Mouse (Mus musculus): ENCODE results near the gene Ffar1. TPM values are rescaled to one million over a fixed set of nuclear protein-coding genes. Genes with fewer than 3 reads are reported as not detected.

The Ffar1 gene
- polyA plus RNA-seq, 1 experiment from 2014 or later: not detected

DNA sequence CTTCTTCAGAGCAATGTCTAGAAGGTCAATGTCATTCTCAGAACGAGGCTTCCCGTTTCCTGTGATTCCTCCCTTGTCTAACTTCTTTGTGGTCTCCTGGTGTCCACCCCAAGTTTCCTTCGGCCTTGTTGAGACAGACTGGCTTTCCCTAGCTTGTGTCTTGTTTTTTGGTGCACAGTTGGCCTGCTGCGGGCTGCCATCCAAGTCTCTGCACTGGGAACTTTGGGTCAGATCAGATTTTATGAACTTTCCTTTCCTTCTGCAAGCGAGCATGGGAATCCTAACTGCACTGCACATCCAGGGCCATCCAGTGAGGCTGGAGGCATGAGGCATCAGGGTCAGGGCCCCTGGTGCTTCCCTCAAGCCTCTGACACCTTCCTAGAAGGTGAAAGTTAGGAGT lies 39.8 kb downstream of the Ffar1 start:
- H3K4me1 ChIP-seq: no peaks in the 10 kb centered on the region
- H3K4me2 ChIP-seq: no peak overlapping the region
- 72% methylated on average over 5 of the region's 5 CpGs for WGBS
- H3K36me3 ChIP-seq (replicated peaks): no peaks in the 10 kb centered on the region
- H3K27ac ChIP-seq: no peak overlapping the region
- H3K27me3 ChIP-seq: no peaks in the 10 kb centered on the region
- H3K4me3 ChIP-seq (replicated peaks): no peak overlapping the region
- H3K9ac ChIP-seq: no peak overlapping the region
- H3K9me3 ChIP-seq: no peaks in the 10 kb centered on the region
- ATAC-seq (ENCODE audit: low FRiP score): no peak

DNA sequence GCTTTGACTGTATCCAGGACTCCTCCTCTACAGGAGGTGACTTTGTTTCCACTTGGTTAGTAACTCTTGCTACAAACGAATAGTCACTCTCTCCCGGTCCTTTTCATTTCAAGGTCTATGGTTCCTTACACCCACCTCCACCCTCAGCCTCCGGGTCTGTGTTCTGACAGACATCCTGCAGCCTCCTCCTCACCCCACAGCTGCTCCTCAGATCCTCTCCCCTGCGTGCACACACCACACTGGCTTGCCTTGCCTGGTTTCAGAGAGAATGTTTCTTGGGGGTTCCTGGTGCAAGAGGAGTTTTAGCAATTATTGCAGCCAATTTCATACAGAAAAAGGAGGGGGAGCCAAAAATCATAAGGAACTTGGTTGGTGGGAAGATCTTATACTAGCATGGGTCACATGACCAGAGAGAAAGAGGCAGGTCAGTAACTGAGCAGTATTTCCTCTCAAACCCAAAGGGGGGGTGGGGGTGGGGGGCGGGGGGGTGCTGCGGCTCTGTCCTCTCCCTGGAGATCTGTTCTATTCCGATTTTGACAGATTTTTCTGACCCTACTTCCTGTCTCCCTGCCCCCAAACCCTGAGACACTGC lies 40.4 kb downstream of the Ffar1 start:
- Histone ChIP-seq H3K4me2 (no peak overlapping the region), H3K4me3 (replicated peaks) (no peak overlapping the region), H3K27me3 (no peaks in the 10 kb centered on the region), H3K4me1 (no peaks in the 10 kb centered on the region), H3K9me3 (no peaks in the 10 kb centered on the region), H3K27ac (no peak overlapping the region), H3K36me3 (replicated peaks) (no peaks in the 10 kb centered on the region), H3K9ac (no peak overlapping the region)
- 71% methylated on average over 7 of the region's 7 CpGs for WGBS
- no peak for ATAC-seq (ENCODE audit: low FRiP score)

DNA sequence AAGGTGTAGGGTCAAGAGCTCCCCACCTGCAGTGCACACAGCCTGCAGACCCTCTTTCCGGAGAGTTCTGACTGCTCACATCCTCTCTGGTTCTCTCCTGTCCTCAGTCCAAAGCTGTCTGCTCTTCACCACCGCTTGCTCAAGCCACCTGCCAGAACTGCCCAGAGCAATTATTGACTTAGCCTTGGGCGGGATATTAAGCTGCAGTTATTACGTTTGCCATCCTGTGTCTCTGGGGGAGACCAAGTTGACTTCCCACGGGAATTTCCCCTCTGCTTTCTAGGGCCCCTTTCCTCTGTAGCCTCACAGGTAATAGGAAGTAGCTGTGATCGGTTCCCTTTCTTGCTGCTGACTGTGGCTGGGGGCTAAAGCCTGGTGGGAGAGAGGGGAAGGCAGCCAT lies 41.2 kb downstream of the Ffar1 start:
- H3K4me3 ChIP-seq (replicated peaks): no peak overlapping the region
- ATAC-seq (ENCODE audit: low FRiP score): no peak
- no peak overlapping the region for H3K9ac ChIP-seq
- H3K27ac ChIP-seq: no peak overlapping the region
- no peaks in the 10 kb centered on the region for H3K36me3 ChIP-seq (replicated peaks)
- no peaks in the 10 kb centered on the region for H3K27me3 ChIP-seq
- H3K4me2 ChIP-seq: no peak overlapping the region
- WGBS: 80% methylated on average over 6 of the region's 6 CpGs
- no peaks in the 10 kb centered on the region for H3K9me3 ChIP-seq
- no peaks in the 10 kb centered on the region for H3K4me1 ChIP-seq

DNA sequence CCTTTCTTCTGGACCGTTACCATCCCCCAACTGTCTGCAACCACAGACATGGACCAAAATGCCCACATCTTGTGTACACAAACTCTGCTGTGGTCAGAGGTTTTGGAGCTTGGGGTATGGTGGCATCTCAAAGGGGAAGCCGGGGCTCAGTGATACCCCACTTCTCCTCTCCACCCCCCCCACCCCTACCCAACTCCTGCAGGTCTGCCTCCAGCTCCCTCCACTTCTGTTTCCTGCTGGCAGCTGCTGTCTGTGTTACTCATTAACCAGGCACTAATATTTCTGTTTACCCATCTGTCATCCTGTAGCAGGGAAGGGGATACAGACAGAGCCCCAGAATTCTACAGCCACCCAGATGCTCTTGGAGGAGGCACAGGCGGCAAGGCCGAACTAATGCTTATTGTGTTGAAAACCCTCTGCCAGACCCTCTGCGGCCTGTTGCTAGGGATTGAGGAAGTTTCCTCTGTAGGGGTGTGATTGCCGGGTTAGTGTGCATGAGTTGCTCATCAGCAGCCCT lies 49.0 kb downstream of the Ffar1 start:
- WGBS: 72% methylated on average over 6 of the region's 6 CpGs
- H3K9ac ChIP-seq: no peak overlapping the region
- H3K4me2 ChIP-seq: no peak overlapping the region
- H3K36me3 ChIP-seq (replicated peaks): no peaks in the 10 kb centered on the region
- H3K4me1 ChIP-seq: no peaks in the 10 kb centered on the region
- H3K27ac ChIP-seq: no peak overlapping the region
- no peaks in the 10 kb centered on the region for H3K9me3 ChIP-seq
- no peaks in the 10 kb centered on the region for H3K27me3 ChIP-seq
- H3K4me3 ChIP-seq (replicated peaks): no peak overlapping the region
- no peak for ATAC-seq (ENCODE audit: low FRiP score)

DNA sequence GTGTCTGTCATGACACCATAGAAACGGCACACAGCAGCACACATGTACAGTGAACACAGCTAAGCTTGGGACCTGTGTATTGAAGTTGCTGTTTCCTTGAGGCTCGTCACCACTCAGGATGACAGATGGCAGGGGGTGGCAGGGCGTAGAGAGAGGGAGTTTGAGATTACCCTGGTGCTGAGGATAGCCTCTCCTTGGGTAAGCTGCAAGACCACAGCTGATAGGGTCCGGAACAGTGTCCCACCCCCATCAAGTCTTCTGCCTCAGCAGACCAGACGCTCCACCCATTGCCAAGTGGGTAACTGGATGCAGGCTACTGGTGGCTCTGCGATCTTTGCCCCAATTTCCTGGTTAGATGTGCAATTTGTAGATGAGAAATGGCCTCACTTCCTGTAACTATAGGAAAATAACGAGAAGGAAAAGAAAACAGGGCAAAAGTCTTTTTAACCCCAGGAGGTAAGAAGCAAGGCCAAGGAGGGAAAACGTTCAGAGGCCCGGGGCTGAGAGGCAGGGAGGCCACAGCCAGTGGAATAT lies 49.5 kb downstream of the Ffar1 start:
- Histone ChIP-seq H3K27ac (no peak overlapping the region), H3K4me2 (no peak overlapping the region), H3K27me3 (no peaks in the 10 kb centered on the region), H3K36me3 (replicated peaks) (no peaks in the 10 kb centered on the region), H3K9ac (no peak overlapping the region), H3K9me3 (no peaks in the 10 kb centered on the region), H3K4me3 (replicated peaks) (no peak overlapping the region), H3K4me1 (no peaks in the 10 kb centered on the region)
- WGBS: 67% methylated on average over 9 of the region's 9 CpGs
- ATAC-seq (ENCODE audit: low FRiP score): no peak

DNA sequence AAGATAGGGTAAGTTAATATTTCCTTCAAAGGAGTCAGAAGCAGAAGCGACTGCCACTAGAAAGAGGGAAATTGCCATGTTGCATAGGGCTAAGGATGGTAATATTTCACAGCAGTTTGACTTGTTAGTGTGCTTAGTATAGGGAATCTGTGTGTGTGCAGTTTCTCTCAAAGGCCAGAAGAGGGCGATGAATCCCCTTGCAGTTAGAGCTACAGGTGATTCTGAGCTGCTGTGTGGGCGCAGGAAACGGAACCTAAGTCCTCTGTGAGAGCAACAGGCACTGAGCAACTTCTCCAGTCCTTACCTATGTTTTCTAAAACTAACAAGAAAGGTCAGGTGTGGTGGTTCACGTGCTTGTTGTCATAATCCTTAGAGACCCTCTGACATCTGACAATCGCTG lies 51.0 kb downstream of the Ffar1 start:
- 56% methylated on average over 6 of the region's 6 CpGs for WGBS
- no peak overlapping the region for H3K27ac ChIP-seq

More for the DNA sequence above, 51.0 kb downstream of the Ffar1 start:
- no peaks in the 10 kb centered on the region for H3K4me1 ChIP-seq
- no peak overlapping the region for H3K4me2 ChIP-seq
- H3K36me3 ChIP-seq (replicated peaks): no peaks in the 10 kb centered on the region
- H3K9me3 ChIP-seq: no peaks in the 10 kb centered on the region
- H3K9ac ChIP-seq: no peak overlapping the region
- no peak overlapping the region for H3K4me3 ChIP-seq (replicated peaks)
- no peaks in the 10 kb centered on the region for H3K27me3 ChIP-seq
- no peak for ATAC-seq (ENCODE audit: low FRiP score)

Other genes with a start within 250 kb of the Ffar1 start
- gene Upk1a, start 248.7 kb downstream of the Ffar1 start, polyA plus RNA-seq (2016; fragmentation: Nextera tagmentation; extraction: Ambion mirVana): 0.23 and 0.61 TPM in 2 replicates
- 814 and 871 TPM in 2 replicates for gene Cox6b1, start 235.4 kb downstream of the Ffar1 start, polyA plus RNA-seq (2016; fragmentation: Nextera tagmentation; extraction: Ambion mirVana)
- not detected in 2 replicates for gene Etv2, start 225.7 kb downstream of the Ffar1 start, polyA plus RNA-seq (2016; fragmentation: Nextera tagmentation; extraction: Ambion mirVana)
- gene Rbm42, start 211.2 kb downstream of the Ffar1 start, polyA plus RNA-seq (2016; fragmentation: Nextera tagmentation; extraction: Ambion mirVana): 144 and 150 TPM in 2 replicates
- 63.7 and 64.5 TPM in 2 replicates for gene Haus5, start 196.6 kb downstream of the Ffar1 start, polyA plus RNA-seq (2016; fragmentation: Nextera tagmentation; extraction: Ambion mirVana)
- gene Pmis2, start 190.0 kb downstream of the Ffar1 start, polyA plus RNA-seq (2016; fragmentation: Nextera tagmentation; extraction: Ambion mirVana): not detected in 2 replicates
- gene 2200002J24Rik, start 162.6 kb downstream of the Ffar1 start, polyA plus RNA-seq (2016; fragmentation: Nextera tagmentation; extraction: Ambion mirVana): 0.33 TPM in 1 of 2 replicates, not detected in the other
- gene Atp4a, start 149.4 kb downstream of the Ffar1 start, polyA plus RNA-seq (2016; fragmentation: Nextera tagmentation; extraction: Ambion mirVana): 1.6 and 1.8 TPM in 2 replicates
- gene Tmem147, start 132.0 kb downstream of the Ffar1 start, polyA plus RNA-seq (2016; fragmentation: Nextera tagmentation; extraction: Ambion mirVana): 135 and 144 TPM in 2 replicates
- 0.49 and 0.69 TPM in 2 replicates for gene Gapdhs, start 117.9 kb downstream of the Ffar1 start, polyA plus RNA-seq (2016; fragmentation: Nextera tagmentation; extraction: Ambion mirVana)
- gene Sbsn, start 110.1 kb downstream of the Ffar1 start, polyA plus RNA-seq (2016; fragmentation: Nextera tagmentation; extraction: Ambion mirVana): 1.5 and 2.0 TPM in 2 replicates
- not detected in 2 replicates for gene Dmkn, start 97.8 kb downstream of the Ffar1 start, polyA plus RNA-seq (2016; fragmentation: Nextera tagmentation; extraction: Ambion mirVana)
- not detected in 2 replicates for gene Krtdap, start 73.7 kb downstream of the Ffar1 start, polyA plus RNA-seq (2016; fragmentation: Nextera tagmentation; extraction: Ambion mirVana)
- gene Ffar2, start 37.8 kb downstream of the Ffar1 start, polyA plus RNA-seq (2016; fragmentation: Nextera tagmentation; extraction: Ambion mirVana): not detected in 2 replicates
- gene Ffar3, start 5.4 kb downstream of the Ffar1 start, polyA plus RNA-seq (2016; fragmentation: Nextera tagmentation; extraction: Ambion mirVana): not detected in 2 replicates
- gene Cd22, start 18.8 kb upstream of the Ffar1 start, polyA plus RNA-seq (2016; fragmentation: Nextera tagmentation; extraction: Ambion mirVana): not detected in 2 replicates
- gene Mag, start 53.3 kb upstream of the Ffar1 start, polyA plus RNA-seq (2016; fragmentation: Nextera tagmentation; extraction: Ambion mirVana): 0.13 and 0.34 TPM in 2 replicates
- gene Hamp2, start 63.1 kb upstream of the Ffar1 start, polyA plus RNA-seq (2016; fragmentation: Nextera tagmentation; extraction: Ambion mirVana): not detected in 2 replicates
- not detected in 2 replicates for gene Hamp, start 82.5 kb upstream of the Ffar1 start, polyA plus RNA-seq (2016; fragmentation: Nextera tagmentation; extraction: Ambion mirVana)
- gene Usf2, start 95.2 kb upstream of the Ffar1 start, polyA plus RNA-seq (2016; fragmentation: Nextera tagmentation; extraction: Ambion mirVana): 26.4 and 27.3 TPM in 2 replicates
- gene Lsr, start 111.9 kb upstream of the Ffar1 start, polyA plus RNA-seq (2016; fragmentation: Nextera tagmentation; extraction: Ambion mirVana): 24.1 and 26.4 TPM in 2 replicates
- gene Fam187b, start 112.2 kb upstream of the Ffar1 start, polyA plus RNA-seq (2016; fragmentation: Nextera tagmentation; extraction: Ambion mirVana): 0.82 and 1.2 TPM in 2 replicates
- 7.6 and 9.2 TPM in 2 replicates for gene Fxyd5, start 180.9 kb upstream of the Ffar1 start, polyA plus RNA-seq (2016; fragmentation: Nextera tagmentation; extraction: Ambion mirVana)
- gene Fxyd7, start 189.9 kb upstream of the Ffar1 start, polyA plus RNA-seq (2016; fragmentation: Nextera tagmentation; extraction: Ambion mirVana): 10.5 and 14.3 TPM in 2 replicates
- 4.0 and 6.5 TPM in 2 replicates for gene Fxyd1, start 195.6 kb upstream of the Ffar1 start, polyA plus RNA-seq (2016; fragmentation: Nextera tagmentation; extraction: Ambion mirVana)
- 0.29 and 0.37 TPM in 2 replicates for gene Lgi4, start 197.8 kb upstream of the Ffar1 start, polyA plus RNA-seq (2016; fragmentation: Nextera tagmentation; extraction: Ambion mirVana)
- gene Fxyd3, start 215.1 kb upstream of the Ffar1 start, polyA plus RNA-seq (2016; fragmentation: Nextera tagmentation; extraction: Ambion mirVana): 1.1 and 1.3 TPM in 2 replicates

Measured in forebrain, embryonic 12.5 days (tissue).